Mouse (Mus musculus) limb, embryonic 13.5 days (tissue): ENCODE measurements around the gene Cd200. TPM values are rescaled to one million over a fixed set of nuclear protein-coding genes. Genes with fewer than 3 reads are reported as not detected.
A peak's percentile ranks its signal among the peaks of the same experiment; 100 is the strongest.
"Not testable (repeated sequence)": the region's sequence is repeated elsewhere in the genome, so short reads cannot be mapped to it uniquely, and the experiment has no call there.

Experiments
- ATAC-seq: fragments of 200-750 bp; cut with Nextera tagmentation; 2 replicates; pipeline ENCODE4 v1.8.0; 2017; ENCODE audit warnings: low read depth, moderate number of reproducible peaks, moderate TSS enrichment; ENCODE audit not compliant: low FRiP score
- H3K27ac ChIP-seq: fragments of 300-500 bp; sonication (generic); 2 replicates; pipeline ENCODE4 v1.5.1; 2015; ENCODE audit warnings: inconsistent platforms, mild to moderate bottlenecking, moderate library complexity
- H3K27me3 ChIP-seq: fragments of 300-500 bp; sonication (generic); 2 replicates; pipeline ENCODE4 v1.6.1; 2015; ENCODE audit warnings: mild to moderate bottlenecking, inconsistent platforms
- H3K36me3 ChIP-seq: fragments of 300-500 bp; sonication (generic); 2 replicates; pipeline ENCODE4 v1.6.1; 2015; ENCODE audit warnings: inconsistent platforms, mild to moderate bottlenecking, moderate library complexity
- H3K4me1 ChIP-seq: fragments of 300-500 bp; sonication (generic); 2 replicates; pipeline ENCODE4 v1.6.1; 2015; ENCODE audit warnings: inconsistent platforms
- H3K4me2 ChIP-seq: fragments of 300-500 bp; sonication (generic); replicated peaks from 2 replicates; pipeline ENCODE4 v1.6.1; 2015; ENCODE audit warnings: inconsistent platforms, mild to moderate bottlenecking, moderate library complexity
- H3K4me3 ChIP-seq: fragments of 300-500 bp; sonication (generic); 2 replicates; pipeline ENCODE4 v1.5.1; 2015; ENCODE audit warnings: moderate library complexity, mild to moderate bottlenecking, inconsistent platforms
- H3K9ac ChIP-seq: fragments of 300-500 bp; sonication (generic); 2 replicates; pipeline ENCODE4 v1.6.1; 2015; ENCODE audit warnings: mild to moderate bottlenecking, inconsistent platforms
- H3K9me3 ChIP-seq: fragments of 300-500 bp; sonication (generic); 2 replicates; pipeline ENCODE4 v1.6.1; 2016; ENCODE audit warnings: inconsistent platforms
- WGBS: fragments of 180-500 bp; shearing (Covaris S2); methylation state at CpG from one replicate; pipeline ENCODE4 v1.1.7; 2015; 5-methylcytosine and 5-hydroxymethylcytosine counted together
- polyA plus RNA-seq: library from polyadenylated mRNA; unstranded; fragments of >200 nt; fragmentation: Nextera tagmentation; extraction: Ambion mirVana; gene quantifications from 2 replicates; pipeline ENCODE4 v1.2.1, GENCODE M21; 2015

The Cd200 gene
- polyA plus RNA-seq, 1 experiment from 2014 or later: 23.3 TPM

- Histone ChIP-seq H3K36me3 (no peaks in the 10 kb centered on the region), H3K4me2 (no peak overlapping the region), H3K27me3 (no peaks in the 10 kb centered on the region), H3K4me1 (peaks cover 8% of the 10 kb centered on the region; the same call in 1 of the 2 replicates), H3K9ac (no peak overlapping the region), H3K4me3 (no peak overlapping the region), H3K9me3 (no peaks in the 10 kb centered on the region), H3K27ac (no peak overlapping the region)
- 73% methylated on average over 4 of the region's 4 CpGs for WGBS
- ATAC-seq: no peak
Measured at GRCm38 (mm10) chr16:45376294-45376693, 32.6 kb downstream of the Cd200 start.

GRCm38 (mm10) chr16:45375506-45376225, 33.2 kb downstream of the Cd200 start:
- peak; percentile 44; the same call in 1 of the 2 replicates for ATAC-seq
- 72% methylated on average over 2 of the region's 2 CpGs for WGBS
- Histone ChIP-seq H3K27me3 (no peaks in the 10 kb centered on the region), H3K4me2 (no peak overlapping the region), H3K36me3 (no peaks in the 10 kb centered on the region), H3K9me3 (no peaks in the 10 kb centered on the region), H3K27ac (no peak overlapping the region), H3K9ac (no peak overlapping the region), H3K4me3 (no peak overlapping the region), H3K4me1 (peaks cover 8% of the 10 kb centered on the region; the same call in 1 of the 2 replicates)

DNA sequence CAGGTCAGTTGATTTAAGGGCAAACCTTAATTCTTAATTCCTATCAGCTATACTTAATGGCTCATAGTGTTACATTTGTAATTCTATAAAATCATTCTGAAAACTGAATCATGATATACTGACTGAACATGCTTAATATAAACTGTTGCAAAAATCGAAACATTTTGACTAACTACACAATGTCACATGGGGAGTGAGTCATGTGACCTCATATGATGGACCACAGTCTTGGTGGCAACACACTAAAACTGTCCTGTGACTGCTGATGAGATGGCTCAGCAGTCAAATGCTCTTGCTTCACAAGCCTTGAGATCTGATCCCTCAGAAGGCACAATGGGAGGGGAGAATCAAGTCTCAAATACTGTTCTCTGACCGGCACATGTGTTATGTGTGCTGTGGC, 34.8 kb downstream of the Cd200 start:
- Histone ChIP-seq H3K9ac (no peak overlapping the region), H3K9me3 (no peaks in the 10 kb centered on the region), H3K27ac (no peak overlapping the region), H3K27me3 (no peaks in the 10 kb centered on the region), H3K36me3 (no peaks in the 10 kb centered on the region), H3K4me1 (peaks cover 8% of the 10 kb centered on the region; the same call in 1 of the 2 replicates), H3K4me2 (no peak overlapping the region), H3K4me3 (no peak overlapping the region)
- 76% methylated on average over 2 of the region's 2 CpGs for WGBS
- ATAC-seq: no peak

GRCm38 (mm10) chr16:45371076-45371475, 37.8 kb downstream of the Cd200 start:
- Histone ChIP-seq H3K27ac (no peak overlapping the region), H3K36me3 (no peaks in the 10 kb centered on the region)
- ATAC-seq: no peak

GRCm38 (mm10) chr16:45369285-45369965, 39.4 kb downstream of the Cd200 start:
- no peak overlapping the region for H3K9ac ChIP-seq
- no peaks in the 10 kb centered on the region for H3K27me3 ChIP-seq
- no peaks in the 10 kb centered on the region for H3K4me1 ChIP-seq
- 75% methylated on average over 4 of the region's 4 CpGs for WGBS
- no peak overlapping the region for H3K4me2 ChIP-seq
- no peaks in the 10 kb centered on the region for H3K9me3 ChIP-seq
- ATAC-seq: no peak
- no peaks in the 10 kb centered on the region for H3K36me3 ChIP-seq
- H3K27ac ChIP-seq: no peak overlapping the region
- no peak overlapping the region for H3K4me3 ChIP-seq

More at GRCm38 (mm10) chr16:45371076-45371475, 37.8 kb downstream of the Cd200 start:
- Histone ChIP-seq H3K9ac (no peak overlapping the region), H3K9me3 (no peaks in the 10 kb centered on the region), H3K4me1 (no peaks in the 10 kb centered on the region), H3K4me3 (no peak overlapping the region), H3K4me2 (no peak overlapping the region), H3K27me3 (no peaks in the 10 kb centered on the region)
- 83% methylated on average over 1 of the region's 1 CpGs for WGBS

GRCm38 (mm10) chr16:45366111-45366510, 42.7 kb downstream of the Cd200 start:
- Histone ChIP-seq H3K36me3 (no peaks in the 10 kb centered on the region), H3K4me2 (no peak overlapping the region), H3K4me3 (no peak overlapping the region), H3K27ac (no peak overlapping the region), H3K9me3 (no peaks in the 10 kb centered on the region), H3K4me1 (no peaks in the 10 kb centered on the region), H3K27me3 (no peaks in the 10 kb centered on the region), H3K9ac (no peak overlapping the region)
- ATAC-seq: no peak
- 75% methylated on average over 7 of the region's 7 CpGs for WGBS

DNA sequence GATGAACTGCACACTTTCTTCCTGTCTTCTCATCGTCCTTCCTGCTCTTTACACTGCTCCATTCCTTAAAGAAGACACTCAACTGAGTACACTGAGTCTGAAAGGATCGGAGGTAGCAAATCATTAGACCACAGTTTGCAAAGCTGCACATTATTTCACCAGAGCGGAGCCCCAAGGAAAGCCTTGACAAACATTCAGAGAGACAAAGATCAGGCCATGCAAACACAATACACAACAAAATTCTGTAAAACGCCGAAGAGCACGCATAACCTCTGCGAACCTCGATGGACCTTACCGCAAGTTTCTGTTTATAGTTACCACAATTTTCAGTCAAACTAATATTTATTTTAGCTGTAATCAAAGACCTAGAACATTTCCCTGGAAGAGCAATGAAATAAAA, 43.5 kb downstream of the Cd200 start:
- H3K4me1 ChIP-seq: no peaks in the 10 kb centered on the region
- H3K9ac ChIP-seq: no peak overlapping the region
- no peak overlapping the region for H3K4me3 ChIP-seq
- no peaks in the 10 kb centered on the region for H3K9me3 ChIP-seq
- 78% methylated on average over 9 of the region's 9 CpGs for WGBS
- no peaks in the 10 kb centered on the region for H3K27me3 ChIP-seq
- H3K36me3 ChIP-seq: no peaks in the 10 kb centered on the region
- no peak overlapping the region for H3K4me2 ChIP-seq
- ATAC-seq: no peak
- no peak overlapping the region for H3K27ac ChIP-seq

- H3K36me3 ChIP-seq: no peaks in the 10 kb centered on the region
- no peak overlapping the region for H3K4me2 ChIP-seq
- no peaks in the 10 kb centered on the region for H3K27me3 ChIP-seq
- no peak overlapping the region for H3K27ac ChIP-seq
- no peak for ATAC-seq
- no peaks in the 10 kb centered on the region for H3K4me1 ChIP-seq
- H3K9ac ChIP-seq: no peak overlapping the region
- 88% methylated on average over 1 of the region's 1 CpGs for WGBS
- no peak overlapping the region for H3K4me3 ChIP-seq
- H3K9me3 ChIP-seq: no peaks in the 10 kb centered on the region
Measured at GRCm38 (mm10) chr16:45364627-45365026, 44.2 kb downstream of the Cd200 start.

DNA sequence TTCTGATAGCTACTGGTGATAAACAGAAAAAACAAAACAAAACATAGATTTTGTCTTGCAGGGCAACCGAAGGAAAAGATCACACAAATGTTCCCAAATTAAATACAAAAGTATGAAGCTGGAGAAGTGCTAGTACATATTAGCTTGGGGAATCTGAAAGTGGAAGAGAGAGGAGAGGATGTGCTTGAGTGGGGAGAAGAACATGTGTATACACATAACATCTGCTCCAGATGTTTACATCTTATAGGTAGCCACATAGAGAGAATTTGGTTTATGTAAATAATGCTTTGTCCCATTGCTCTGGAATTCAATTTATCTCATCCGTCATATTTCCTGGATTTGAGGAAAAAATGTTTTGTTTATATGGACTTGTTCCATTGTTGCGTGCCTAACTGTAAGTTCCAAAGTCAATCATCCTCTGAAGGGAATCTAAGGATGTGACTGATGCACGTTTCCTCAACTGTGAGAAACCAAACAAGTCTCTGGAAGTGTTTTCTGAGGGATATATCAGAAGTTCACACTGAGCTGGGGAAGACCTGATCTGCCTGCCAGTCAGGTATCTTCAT, 45.3 kb downstream of the Cd200 start:
- no peaks in the 10 kb centered on the region for H3K9me3 ChIP-seq
- no peak overlapping the region for H3K4me3 ChIP-seq
- H3K9ac ChIP-seq: no peak overlapping the region
- no peaks in the 10 kb centered on the region for H3K36me3 ChIP-seq
- no peaks in the 10 kb centered on the region for H3K4me1 ChIP-seq
- no peak for ATAC-seq
- no peak overlapping the region for H3K27ac ChIP-seq
- no peaks in the 10 kb centered on the region for H3K27me3 ChIP-seq
- no peak overlapping the region for H3K4me2 ChIP-seq
- 89% methylated on average over 4 of the region's 4 CpGs for WGBS

DNA sequence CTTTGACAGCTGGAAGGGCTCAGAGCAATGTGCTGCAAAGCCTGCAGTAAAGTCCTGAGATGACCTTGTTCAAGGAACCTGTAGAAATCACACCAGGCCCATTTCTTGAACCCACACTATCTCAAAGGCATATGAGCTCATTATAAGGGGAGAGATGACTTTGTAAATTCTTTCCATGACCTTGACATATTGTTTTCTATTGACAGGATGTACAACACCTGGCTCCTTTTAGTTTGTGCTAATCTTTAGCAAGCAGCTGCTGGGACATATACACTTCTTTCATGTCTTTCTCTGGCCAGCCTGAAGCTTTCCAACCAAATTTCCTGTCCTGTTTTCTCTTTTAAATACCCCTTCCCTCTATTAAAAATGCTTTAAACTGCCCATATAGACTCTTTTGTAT, 47.4 kb downstream of the Cd200 start:
- H3K27ac ChIP-seq: no peak overlapping the region
- H3K9ac ChIP-seq: no peak overlapping the region
- ATAC-seq: no peak
- H3K4me3 ChIP-seq: no peak overlapping the region
- no peaks in the 10 kb centered on the region for H3K27me3 ChIP-seq
- no peaks in the 10 kb centered on the region for H3K9me3 ChIP-seq
- no peaks in the 10 kb centered on the region for H3K4me1 ChIP-seq
- no peaks in the 10 kb centered on the region for H3K36me3 ChIP-seq
- H3K4me2 ChIP-seq: no peak overlapping the region

- WGBS: 90% methylated on average over 5 of the region's 5 CpGs
- not testable (repeated sequence) for ATAC-seq
Measured at GRCm38 (mm10) chr16:45358441-45358840, 50.4 kb downstream of the Cd200 start.

GRCm38 (mm10) chr16:45357134-45357533, 51.7 kb downstream of the Cd200 start:
- WGBS: 76% methylated on average over 1 of the region's 1 CpGs
- no peak overlapping the region for H3K27ac ChIP-seq
- no peaks in the 10 kb centered on the region for H3K4me1 ChIP-seq
- H3K4me2 ChIP-seq: no peak overlapping the region
- no peak overlapping the region for H3K4me3 ChIP-seq
- ATAC-seq: no peak
- H3K9ac ChIP-seq: no peak overlapping the region
- no peaks in the 10 kb centered on the region for H3K9me3 ChIP-seq
- H3K27me3 ChIP-seq: no peaks in the 10 kb centered on the region
- H3K36me3 ChIP-seq: no peaks in the 10 kb centered on the region

More at GRCm38 (mm10) chr16:45358441-45358840, 50.4 kb downstream of the Cd200 start:
- H3K36me3 ChIP-seq, H3K9ac ChIP-seq, H3K4me3 ChIP-seq, H3K4me2 ChIP-seq, H3K4me1 ChIP-seq, H3K9me3 ChIP-seq, H3K27ac ChIP-seq, H3K27me3 ChIP-seq: not testable (repeated sequence)
